Mouse (Mus musculus) cerebellum, adult 9-11 months (tissue): Measurements from ENCODE around the gene Efnb3.
"Not testable (repeated sequence)": the region's sequence is repeated elsewhere in the genome, so short reads cannot be mapped to it uniquely, and the experiment has no call there.

Experiments
- DNase-seq: peaks from one replicate; pipeline ENCODE4 v3.0.0; 2022

Gene Efnb3

GRCm38 (mm10) chr11:69547071-69547470 is 12.9 kb downstream of the Efnb3 start:
- DNase-seq: no peak

GRCm38 (mm10) chr11:69546423-69547053 is 13.5 kb downstream of the Efnb3 start:
- peak; percentile 76 for DNase-seq

GRCm38 (mm10) chr11:69545957-69546356 is 14.0 kb downstream of the Efnb3 start:
- DNase-seq: no peak

GRCm38 (mm10) chr11:69543598-69543997 is 16.4 kb downstream of the Efnb3 start:
- DNase-seq: no peak

- DNase-seq: not testable (repeated sequence)
These were observed 18.3 kb downstream of the Efnb3 start for GRCm38 (mm10) chr11:69541741-69542140.

GRCm38 (mm10) chr11:69540700-69541099 is 19.3 kb downstream of the Efnb3 start:
- no peak for DNase-seq

GRCm38 (mm10) chr11:69534990-69535389 is 25.0 kb downstream of the Efnb3 start:
- DNase-seq: no peak

- peak; percentile 31 for DNase-seq
These were observed 27.4 kb downstream of the Efnb3 start for GRCm38 (mm10) chr11:69532480-69533150.

GRCm38 (mm10) chr11:69530755-69531154 is 29.2 kb downstream of the Efnb3 start:
- not testable (repeated sequence) for DNase-seq

GRCm38 (mm10) chr11:69530281-69530680 is 29.7 kb downstream of the Efnb3 start:
- not testable (repeated sequence) for DNase-seq

- DNase-seq: no peak
These were observed 32.0 kb downstream of the Efnb3 start for GRCm38 (mm10) chr11:69528031-69528390.

- DNase-seq: no peak
These were observed 32.6 kb downstream of the Efnb3 start for GRCm38 (mm10) chr11:69527098-69528030.

GRCm38 (mm10) chr11:69526631-69527030 is 33.4 kb downstream of the Efnb3 start:
- no peak for DNase-seq

GRCm38 (mm10) chr11:69525661-69526060 is 34.3 kb downstream of the Efnb3 start:
- no peak for DNase-seq

- no peak for DNase-seq
These were observed 36.4 kb downstream of the Efnb3 start for GRCm38 (mm10) chr11:69523651-69524050.

GRCm38 (mm10) chr11:69521526-69522149 is 38.4 kb downstream of the Efnb3 start:
- DNase-seq: no peak

- DNase-seq: no peak
These were observed 40.0 kb downstream of the Efnb3 start for GRCm38 (mm10) chr11:69519976-69520375.

GRCm38 (mm10) chr11:69516661-69517060 is 43.3 kb downstream of the Efnb3 start:
- DNase-seq: no peak

- no peak for DNase-seq
These were observed 43.8 kb downstream of the Efnb3 start for GRCm38 (mm10) chr11:69516151-69516640.

GRCm38 (mm10) chr11:69513840-69514239 is 46.2 kb downstream of the Efnb3 start:
- peak; percentile 38 for DNase-seq

GRCm38 (mm10) chr11:69510796-69511496 is 49.1 kb downstream of the Efnb3 start:
- DNase-seq: no peak
